Mouse (Mus musculus): ENCODE data around the gene Diras1. TPM values are rescaled to one million over a fixed set of nuclear protein-coding genes. Genes with fewer than 3 reads are reported as not detected.
"Not testable (repeated sequence)": the region's sequence is repeated elsewhere in the genome, so short reads cannot be mapped to it uniquely, and the experiment has no call there.

Gene Diras1
- total and polyA plus RNA-seq, 2 experiments from 2014 or later: 70.2 to 76.0 TPM

DNA sequence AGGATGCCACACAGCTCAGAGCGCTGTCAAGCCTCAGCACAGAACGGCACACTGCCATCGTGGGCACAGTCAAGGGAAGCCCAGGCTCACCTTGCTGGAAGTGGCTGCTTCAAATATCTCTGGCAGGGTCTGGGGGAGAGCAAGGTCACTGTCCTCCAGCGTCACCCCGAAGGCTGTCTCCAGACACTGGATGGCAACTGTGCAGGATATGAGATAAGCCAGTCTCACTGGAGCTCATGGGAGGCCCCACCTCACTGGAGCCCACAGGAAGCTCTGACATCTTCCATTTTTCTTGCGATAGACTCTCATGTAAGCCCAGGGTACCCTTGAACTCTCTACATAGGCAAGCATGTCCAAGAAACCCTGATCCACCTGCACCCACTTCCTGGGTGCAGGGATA, 25.7 kb upstream of the Diras1 start:
- TF ChIP-seq CTCF (IDR thresholded peaks at IDR 0.05; ENCODE audit: low read depth): no peak
- Histone ChIP-seq H3K9me3 (ENCODE audit: low read length) (no peaks in the 10 kb centered on the region), H3K27me3 (ENCODE audit: insufficient read depth, low read length) (no peaks in the 10 kb centered on the region), H3K36me3 (ENCODE audit: insufficient read depth) (peaks cover 69% of the 10 kb centered on the region), H3K4me3 (ENCODE audit: low read depth, low read length) (no peak overlapping the region), H3K4me1 (ENCODE audit: insufficient read depth) (no peaks in the 10 kb centered on the region), H3K9ac (no peak overlapping the region), H3K27ac (ENCODE audit: low read depth, low read length) (no peak overlapping the region), H3K4me2 (ENCODE audit: low read depth) (no peak overlapping the region)
- ATAC-seq (no peak), DNase-seq (no peak)
- 96% methylated on average over 6 of the region's 6 CpGs for WGBS

DNA sequence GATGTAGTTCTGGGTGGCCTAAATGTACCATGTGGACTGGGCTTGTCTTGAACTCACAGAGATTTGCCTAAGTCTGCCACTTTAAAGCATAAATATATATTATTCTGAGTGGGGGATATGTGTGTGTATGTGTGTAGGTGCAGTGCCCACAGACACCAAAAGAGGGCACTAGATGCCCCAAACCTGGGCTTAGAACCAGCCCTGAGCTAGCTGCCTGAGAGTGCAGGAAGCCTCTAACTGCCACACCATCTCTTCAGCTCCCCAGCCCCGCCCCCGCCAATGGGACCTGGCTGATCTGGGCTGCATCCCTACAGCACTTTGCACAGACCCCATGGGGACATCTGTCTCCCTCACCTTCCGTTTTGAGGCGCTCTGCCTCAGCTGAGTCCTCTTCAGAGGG, 25.2 kb upstream of the Diras1 start:
- DNase-seq (peak; percentile 21), ATAC-seq (peak; percentile 50)
- H3K4me2 ChIP-seq (ENCODE audit: low read depth): no peak overlapping the region
- WGBS: 93% methylated on average over 4 of the region's 4 CpGs
- H3K9ac ChIP-seq: no peak overlapping the region
- no peak overlapping the region for H3K27ac ChIP-seq (ENCODE audit: low read depth, low read length)
- H3K27me3 ChIP-seq (ENCODE audit: insufficient read depth, low read length): no peaks in the 10 kb centered on the region
- no peak overlapping the region for H3K4me3 ChIP-seq (ENCODE audit: low read depth, low read length)
- no peaks in the 10 kb centered on the region for H3K4me1 ChIP-seq (ENCODE audit: insufficient read depth)
- TF ChIP-seq CTCF (IDR thresholded peaks at IDR 0.05; ENCODE audit: low read depth): peak; percentile 54
- peaks cover 74% of the 10 kb centered on the region for H3K36me3 ChIP-seq (ENCODE audit: insufficient read depth)
- H3K9me3 ChIP-seq (ENCODE audit: low read length): no peaks in the 10 kb centered on the region

DNA sequence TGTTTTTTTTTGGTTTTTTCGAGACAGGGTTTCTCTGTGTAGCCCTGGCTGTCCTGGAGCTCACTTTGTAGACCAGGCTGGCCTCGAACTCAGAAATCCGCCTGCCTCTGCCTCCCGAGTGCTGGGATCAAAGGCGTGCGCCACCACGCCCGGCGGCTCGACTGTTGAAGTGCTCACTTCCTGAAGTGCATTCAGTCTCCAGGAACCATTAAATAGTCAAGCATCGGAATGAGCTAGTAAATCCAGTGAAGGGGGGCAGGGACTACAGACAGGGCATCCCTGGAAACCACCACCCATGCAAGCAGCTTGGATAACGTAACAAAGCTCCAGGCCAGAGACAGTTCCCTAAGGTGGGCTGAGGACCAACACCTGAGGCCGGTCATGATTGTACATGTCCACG, 19.8 kb upstream of the Diras1 start:
- H3K9me3 ChIP-seq (ENCODE audit: low read length); H3K27ac ChIP-seq (ENCODE audit: low read depth, low read length); H3K9ac ChIP-seq; ATAC-seq; DNase-seq; H3K4me2 ChIP-seq (ENCODE audit: low read depth); H3K27me3 ChIP-seq (ENCODE audit: insufficient read depth, low read length); H3K4me3 ChIP-seq (ENCODE audit: low read depth, low read length); H3K4me1 ChIP-seq (ENCODE audit: insufficient read depth): not testable (repeated sequence)
- WGBS: 90% methylated on average over 14 of the region's 14 CpGs
- H3K36me3 ChIP-seq (ENCODE audit: insufficient read depth): peaks cover 80% of the 10 kb centered on the region

- Histone ChIP-seq H3K9me3 (ENCODE audit: low read length) (no peaks in the 10 kb centered on the region), H3K4me2 (ENCODE audit: low read depth) (no peak overlapping the region), H3K9ac (no peak overlapping the region), H3K4me1 (ENCODE audit: insufficient read depth) (no peaks in the 10 kb centered on the region), H3K27me3 (ENCODE audit: insufficient read depth, low read length) (no peaks in the 10 kb centered on the region), H3K4me3 (ENCODE audit: low read depth, low read length) (no peak overlapping the region), H3K27ac (ENCODE audit: low read depth, low read length) (no peak overlapping the region; the same call in 1 of the 2 replicates), H3K36me3 (ENCODE audit: insufficient read depth) (peaks cover 44% of the 10 kb centered on the region)
- ATAC-seq: no peak
- peak; percentile 88 for TF ChIP-seq CTCF (IDR thresholded peaks at IDR 0.05; ENCODE audit: low read depth)
- DNase-seq: peak; percentile 78
- WGBS: 35% methylated on average over 13 of the region's 13 CpGs
These were observed 16.2 kb upstream of the Diras1 start for GRCm38 (mm10) chr10:81041458-81042175.

- Histone ChIP-seq H3K9ac (peak within 1 kb of the TSS; percentile 77), H3K4me2 (ENCODE audit: low read depth) (peak within 1 kb of the TSS; percentile 60), H3K27me3 (ENCODE audit: insufficient read depth, low read length) (no peaks in the 10 kb centered on the region), H3K36me3 (ENCODE audit: insufficient read depth) (peaks cover 6% of the 10 kb centered on the region; the same call in 1 of the 2 replicates), H3K4me1 (ENCODE audit: insufficient read depth) (no peaks in the 10 kb centered on the region; the same call in 1 of the 2 replicates), H3K4me3 (ENCODE audit: low read depth, low read length) (peak within 1 kb of the TSS; percentile 81), H3K27ac (ENCODE audit: low read depth, low read length) (peak within 1 kb of the TSS; percentile 59; the same call in 1 of the 2 replicates), H3K9me3 (ENCODE audit: low read length) (no peaks in the 10 kb centered on the region)
- no peak; the same call in 1 of the 2 replicates for TF ChIP-seq CTCF (IDR thresholded peaks at IDR 0.05; ENCODE audit: low read depth)
- DNase-seq (peak; percentile 100), ATAC-seq (peak; percentile 100)
- under 1% methylated on average over 35 of the region's 35 CpGs for WGBS
These were observed 11.6 kb upstream of the Diras1 start, which contains the start of gene Slc39a3 for GRCm38 (mm10) chr10:81036988-81037580. TSS of gene Slc39a3 (minus strand) at chr10:81037426.

DNA sequence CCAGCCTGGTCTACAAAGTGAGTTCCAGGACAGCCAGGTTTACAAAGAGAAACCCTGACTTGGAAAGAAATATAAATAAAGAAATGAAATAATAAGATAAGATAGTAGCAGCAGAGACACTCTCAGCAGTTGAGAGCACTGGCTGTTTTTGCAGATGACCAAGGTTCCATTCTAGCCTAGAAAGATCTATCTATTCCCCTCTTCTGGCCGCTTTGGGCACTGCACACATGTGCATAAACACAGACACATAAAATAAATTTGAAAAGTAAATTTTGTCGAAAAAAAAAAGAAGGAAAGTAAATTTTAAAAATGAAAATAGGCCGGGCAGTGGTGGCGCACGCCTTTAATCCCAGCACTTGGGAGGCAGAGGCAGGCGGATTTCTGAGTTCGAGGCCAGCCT, 10.8 kb upstream of the Diras1 start:
- WGBS: 79% methylated on average over 7 of the region's 7 CpGs
- Histone ChIP-seq H3K4me2 (ENCODE audit: low read depth) (no peak overlapping the region), H3K36me3 (ENCODE audit: insufficient read depth) (peaks cover 11% of the 10 kb centered on the region), H3K9ac (no peak overlapping the region), H3K27ac (ENCODE audit: low read depth, low read length) (no peak overlapping the region), H3K27me3 (ENCODE audit: insufficient read depth, low read length) (no peaks in the 10 kb centered on the region), H3K4me3 (ENCODE audit: low read depth, low read length) (no peak overlapping the region), H3K4me1 (ENCODE audit: insufficient read depth) (no peaks in the 10 kb centered on the region; the same call in 1 of the 2 replicates), H3K9me3 (ENCODE audit: low read length) (no peaks in the 10 kb centered on the region)
- ATAC-seq: no peak
- peak; percentile 45 for TF ChIP-seq CTCF (IDR thresholded peaks at IDR 0.05; ENCODE audit: low read depth)
- DNase-seq: peak; percentile 25

DNA sequence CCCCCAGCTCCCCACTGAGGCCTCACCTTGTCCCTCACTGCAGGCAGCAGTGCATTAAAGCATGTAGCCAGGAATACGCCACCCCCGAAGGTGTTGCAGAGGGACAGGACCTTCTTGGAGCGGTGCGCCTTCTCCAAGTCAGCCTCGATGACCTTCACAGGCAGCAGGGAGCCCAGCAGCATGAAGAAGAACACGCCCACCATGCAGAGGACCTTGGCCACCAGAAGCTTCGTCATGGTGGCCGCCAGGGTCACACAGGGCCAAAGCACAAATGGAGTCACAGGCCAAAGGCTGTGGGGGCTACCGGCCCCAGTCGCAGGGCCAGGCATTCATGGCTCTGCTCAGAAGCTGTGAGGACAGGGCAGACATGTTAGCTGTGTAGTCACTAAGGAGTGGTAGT, 8.1 kb upstream of the Diras1 start:
- H3K9me3 ChIP-seq (ENCODE audit: low read length): no peaks in the 10 kb centered on the region
- no peaks in the 10 kb centered on the region for H3K27me3 ChIP-seq (ENCODE audit: insufficient read depth, low read length)
- no peak overlapping the region for H3K4me2 ChIP-seq (ENCODE audit: low read depth)
- ATAC-seq: no peak
- peaks cover 26% of the 10 kb centered on the region for H3K36me3 ChIP-seq (ENCODE audit: insufficient read depth)
- no peak for TF ChIP-seq CTCF (IDR thresholded peaks at IDR 0.05; ENCODE audit: low read depth)
- no peak overlapping the region for H3K9ac ChIP-seq
- WGBS: 87% methylated on average over 10 of the region's 10 CpGs
- no peaks in the 10 kb centered on the region; the same call in 1 of the 2 replicates for H3K4me1 ChIP-seq (ENCODE audit: insufficient read depth)
- H3K27ac ChIP-seq (ENCODE audit: low read depth, low read length): no peak overlapping the region
- no peak for DNase-seq
- no peak overlapping the region for H3K4me3 ChIP-seq (ENCODE audit: low read depth, low read length)
